Mouse (Mus musculus) hindbrain, postnatal 0 days (tissue): ENCODE results near the gene Snx22. TPM values are rescaled to one million over a fixed set of nuclear protein-coding genes. Genes with fewer than 3 reads are reported as not detected.

Experiments used
- ATAC-seq: fragments of 200-750 bp; cut with Nextera tagmentation; 2 replicates; pipeline ENCODE4 v1.8.0; 2017; ENCODE audit warnings: mild to moderate bottlenecking, moderate TSS enrichment, moderate library complexity
- DNase-seq: peaks from one replicate; pipeline ENCODE4 v3.0.0-alpha.2; 2015; ENCODE audit warnings: low spot score
- H3K27ac ChIP-seq: fragments of 300-500 bp; sonication (generic); 2 replicates; pipeline ENCODE4 v1.5.1; 2014; ENCODE audit warnings: mild to moderate bottlenecking
- H3K27me3 ChIP-seq: fragments of 300-500 bp; sonication (generic); 2 replicates; pipeline ENCODE4 v1.6.1; 2014; ENCODE audit warnings: low read length, mixed read lengths; ENCODE audit not compliant: insufficient read depth
- H3K36me3 ChIP-seq: fragments of 300-500 bp; sonication (generic); 2 replicates; pipeline ENCODE4 v1.6.1; 2014; ENCODE audit warnings: low read length, mixed read lengths; ENCODE audit not compliant: insufficient read depth
- H3K4me1 ChIP-seq: fragments of 300-500 bp; sonication (generic); 2 replicates; pipeline ENCODE4 v1.6.1; 2014; ENCODE audit warnings: antibody characterized with exemption, low read length, mixed read lengths; ENCODE audit not compliant: insufficient read depth
- H3K4me2 ChIP-seq: fragments of 300-500 bp; sonication (generic); 2 replicates; pipeline ENCODE4 v1.6.1; 2014; ENCODE audit warnings: low read depth, mild to moderate bottlenecking, low read length, moderate library complexity, mixed read lengths
- H3K4me3 ChIP-seq: fragments of 300-500 bp; sonication (generic); 2 replicates; pipeline ENCODE4 v1.5.1; 2014; ENCODE audit warnings: low read length
- H3K9ac ChIP-seq: fragments of 300-500 bp; sonication (generic); replicated peaks from 2 replicates; pipeline ENCODE4 v1.6.1; 2014; ENCODE audit warnings: mild to moderate bottlenecking, low read length, moderate library complexity, mixed read lengths
- H3K9me3 ChIP-seq: fragments of 300-500 bp; sonication (generic); 2 replicates; pipeline ENCODE4 v1.6.1; 2016; ENCODE audit warnings: low read length, mixed read lengths
- CTCF ChIP-seq: IDR thresholded peaks from 2 replicates; pipeline ENCODE4 v1.5.1; 2016; ENCODE audit warnings: antibody characterized with exemption, control low read depth, low read depth
- WGBS: fragments of 180-500 bp; shearing (Covaris S2); extraction: QIAGEN DNeasy Blood & Tissue Kit; methylation state at CpG from one replicate; pipeline ENCODE4 v1.1.7; 2014; 5-methylcytosine and 5-hydroxymethylcytosine counted together
- polyA plus RNA-seq: library from polyadenylated mRNA; unstranded; fragments of >200 nt; fragmentation: Nextera tagmentation; extraction: Ambion mirVana; gene quantifications from 2 replicates; pipeline ENCODE4 v1.2.1, GENCODE M21; 2015
- total RNA-seq: library from RNA; depleted of rRNA; stranded (reverse); fragments of >200 nt; gene quantifications from 2 replicates; pipeline ENCODE4 v1.2.3, GENCODE M21; 2014

Snx22 gene
- total and polyA plus RNA-seq, 2 experiments from 2014 or later, result 7.1 to 13.2 TPM

DNA sequence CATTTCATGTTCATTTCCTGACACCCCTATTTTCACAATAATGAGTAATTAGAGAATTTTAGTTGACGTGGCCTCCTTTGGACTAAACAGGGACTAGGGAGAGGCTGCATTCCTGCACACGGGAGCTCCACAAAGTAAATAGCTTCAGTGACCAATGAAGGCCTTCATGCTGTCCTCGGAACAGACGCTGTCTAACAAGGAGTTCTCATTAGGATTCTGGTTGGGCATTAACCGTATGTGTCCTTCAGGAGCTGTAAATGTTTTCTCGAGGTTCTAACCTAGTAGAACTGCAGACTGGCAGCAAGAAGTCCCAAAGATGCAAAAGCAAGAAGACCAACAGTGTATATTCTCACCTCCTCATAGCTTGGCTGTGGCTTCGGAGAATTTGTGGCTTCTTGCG lies 35.6 kb upstream of the Snx22 start:
- WGBS, result 86% methylated on average over 8 of the region's 8 CpGs
- Histone ChIP-seq H3K36me3 (peaks cover 46% of the 10 kb centered on the region; the same call in 1 of the 2 replicates), H3K27ac (no peak overlapping the region), H3K4me2 (no peak overlapping the region), H3K4me1 (no peaks in the 10 kb centered on the region), H3K27me3 (no peaks in the 10 kb centered on the region), H3K9me3 (no peaks in the 10 kb centered on the region), H3K9ac (no peak overlapping the region), H3K4me3 (no peak overlapping the region)
- no peak for ATAC-seq
- no peak for DNase-seq
- TF ChIP-seq CTCF, result no peak

DNA sequence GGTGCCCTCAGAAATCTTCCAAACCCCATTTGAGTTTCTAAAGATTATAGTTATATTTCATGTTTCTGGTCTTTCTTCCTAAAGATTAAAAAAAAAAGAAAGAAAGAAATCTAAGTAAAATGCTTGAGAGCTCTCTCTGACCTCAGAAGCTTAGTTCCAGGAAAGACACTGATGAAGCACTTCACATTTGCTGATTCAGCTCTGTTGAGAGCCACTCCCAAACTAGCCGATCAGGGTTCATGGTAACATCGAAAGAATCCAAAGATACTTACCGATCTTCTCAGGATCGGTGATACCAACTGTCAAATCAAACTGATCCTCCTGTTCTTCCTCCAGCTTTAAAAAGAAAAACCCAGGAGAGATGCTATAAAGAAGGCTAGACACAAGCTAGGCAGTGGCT lies 35.1 kb upstream of the Snx22 start:
- Histone ChIP-seq H3K4me3 (no peak overlapping the region), H3K4me1 (no peaks in the 10 kb centered on the region), H3K27me3 (no peaks in the 10 kb centered on the region), H3K9me3 (no peaks in the 10 kb centered on the region), H3K36me3 (peaks cover 50% of the 10 kb centered on the region; the same call in 1 of the 2 replicates), H3K9ac (no peak overlapping the region), H3K27ac (no peak overlapping the region), H3K4me2 (no peak overlapping the region)
- no peak for TF ChIP-seq CTCF
- WGBS, result 93% methylated on average over 4 of the region's 4 CpGs
- ATAC-seq, result no peak
- no peak for DNase-seq

GRCm38 (mm10) chr9:66102668-66103067 lies 33.1 kb upstream of the Snx22 start:
- no peaks in the 10 kb centered on the region for H3K9me3 ChIP-seq
- ATAC-seq, result no peak
- H3K36me3 ChIP-seq, result peaks cover 55% of the 10 kb centered on the region; the same call in 1 of the 2 replicates

DNA sequence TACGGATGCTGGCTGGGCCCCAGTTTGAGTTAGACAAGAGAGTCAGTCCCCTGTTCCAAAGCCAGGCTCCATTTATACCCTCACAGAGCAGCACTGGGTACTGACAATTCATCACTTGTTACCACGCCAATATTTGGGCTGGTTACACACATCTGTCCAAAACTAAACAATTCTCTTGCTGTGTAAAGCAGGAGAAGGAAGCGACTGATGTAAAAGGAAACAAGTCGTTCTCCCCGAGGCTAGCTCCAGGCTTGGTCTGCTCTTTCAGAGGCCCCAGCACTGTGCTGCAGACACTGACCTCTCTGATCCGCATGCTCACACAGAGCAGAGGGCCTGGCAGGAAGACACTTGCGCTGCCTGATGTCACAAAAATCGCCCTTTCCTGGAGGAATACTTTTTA lies 32.1 kb upstream of the Snx22 start:
- no peak overlapping the region for H3K27ac ChIP-seq
- no peak for DNase-seq
- ATAC-seq, result peak; percentile 59; the same call in 1 of the 2 replicates
- H3K4me2 ChIP-seq, result no peak overlapping the region
- no peaks in the 10 kb centered on the region for H3K4me1 ChIP-seq
- no peak overlapping the region for H3K9ac ChIP-seq
- no peak overlapping the region for H3K4me3 ChIP-seq
- no peaks in the 10 kb centered on the region for H3K27me3 ChIP-seq
- no peak for TF ChIP-seq CTCF
- 75% methylated on average over 8 of the region's 8 CpGs for WGBS
- peaks cover 57% of the 10 kb centered on the region; the same call in 1 of the 2 replicates for H3K36me3 ChIP-seq
- no peaks in the 10 kb centered on the region for H3K9me3 ChIP-seq

More at GRCm38 (mm10) chr9:66102668-66103067, 33.1 kb upstream of the Snx22 start:
- 89% methylated on average over 6 of the region's 6 CpGs for WGBS
- Histone ChIP-seq H3K27me3 (no peaks in the 10 kb centered on the region), H3K27ac (no peak overlapping the region), H3K4me1 (no peaks in the 10 kb centered on the region), H3K4me2 (no peak overlapping the region), H3K9ac (no peak overlapping the region), H3K4me3 (no peak overlapping the region)
- TF ChIP-seq CTCF, result no peak
- no peak for DNase-seq

- no peaks in the 10 kb centered on the region for H3K9me3 ChIP-seq
- ATAC-seq (no peak), DNase-seq (no peak)
- H3K4me2 ChIP-seq, result no peak overlapping the region
- H3K4me3 ChIP-seq, result no peak overlapping the region
- peaks cover 73% of the 10 kb centered on the region for H3K36me3 ChIP-seq
- no peak overlapping the region for H3K9ac ChIP-seq
- H3K27ac ChIP-seq, result no peak overlapping the region
- H3K4me1 ChIP-seq, result no peaks in the 10 kb centered on the region
- 90% methylated on average over 2 of the region's 2 CpGs for WGBS
- no peaks in the 10 kb centered on the region for H3K27me3 ChIP-seq
- no peak for TF ChIP-seq CTCF
Observed at GRCm38 (mm10) chr9:66092664-66093063, 23.1 kb upstream of the Snx22 start.

- Histone ChIP-seq H3K4me3 (no peak overlapping the region), H3K36me3 (peaks cover 72% of the 10 kb centered on the region), H3K4me2 (no peak overlapping the region), H3K4me1 (no peaks in the 10 kb centered on the region), H3K27me3 (no peaks in the 10 kb centered on the region), H3K9ac (no peak overlapping the region), H3K27ac (no peak overlapping the region), H3K9me3 (no peaks in the 10 kb centered on the region)
- ATAC-seq (no peak), DNase-seq (no peak)
- 78% methylated on average over 6 of the region's 6 CpGs for WGBS
- TF ChIP-seq CTCF, result no peak
Observed at GRCm38 (mm10) chr9:66091327-66092231, 22.1 kb upstream of the Snx22 start.

DNA sequence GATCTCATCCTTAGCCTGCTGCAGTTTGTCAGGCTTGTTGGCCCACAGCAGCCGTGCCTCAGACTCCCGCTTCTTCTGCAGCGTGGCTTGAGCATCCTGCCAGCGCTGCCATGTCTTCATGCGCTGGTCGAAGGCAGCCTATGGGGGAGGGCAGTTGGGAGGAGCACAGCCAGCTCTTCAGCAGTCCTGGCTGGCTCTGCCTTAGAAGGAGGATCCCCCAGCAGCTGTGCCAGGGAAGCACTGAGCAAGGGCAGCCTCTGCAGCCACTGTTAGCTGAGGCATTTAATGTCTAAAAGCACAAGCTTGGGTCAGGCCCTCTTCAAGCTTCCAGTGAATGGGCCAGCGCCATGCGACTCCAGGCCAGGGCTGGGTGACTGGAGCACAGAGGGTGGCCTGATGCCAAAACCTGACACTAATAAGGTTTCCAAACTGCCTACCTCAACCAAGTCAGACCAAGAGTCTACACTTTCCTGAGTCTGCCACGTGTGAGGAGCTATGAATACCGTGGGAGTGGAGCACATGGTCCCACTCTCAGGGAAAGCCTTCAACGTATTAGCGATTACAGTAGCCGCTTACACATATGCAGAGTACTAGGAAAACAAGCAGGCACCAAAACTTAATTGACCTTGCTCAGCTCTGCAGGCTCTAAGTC lies 21.2 kb upstream of the Snx22 start:
- peak; percentile 35; the same call in 1 of the 2 replicates for ATAC-seq
- H3K36me3 ChIP-seq, result peaks cover 65% of the 10 kb centered on the region
- DNase-seq, result peak; percentile 29
- no peak overlapping the region for H3K4me2 ChIP-seq
- TF ChIP-seq CTCF, result no peak
- H3K27me3 ChIP-seq, result no peaks in the 10 kb centered on the region
- no peak overlapping the region for H3K9ac ChIP-seq
- H3K27ac ChIP-seq, result no peak overlapping the region
- 85% methylated on average over 13 of the region's 13 CpGs for WGBS
- no peaks in the 10 kb centered on the region for H3K9me3 ChIP-seq
- no peak overlapping the region for H3K4me3 ChIP-seq
- no peaks in the 10 kb centered on the region for H3K4me1 ChIP-seq
